Mouse (Mus musculus) megakaryocyte, embryonic 14.5 days (primary cell): ENCODE measurements at regions not wholly inside any gene's neighbourhood (a gene's known extent, or its start where the extent isn't known, plus 50 kb on each side); places are given as distances from the start of the nearest gene placed in this dataset.

Experiments used
- FLI1 ChIP-seq: IDR thresholded peaks from 2 replicates; pipeline ENCODE4 v1.6.1; 2012; ENCODE audit warnings: low read length, inconsistent platforms, mixed read lengths
- GATA1 ChIP-seq: IDR thresholded peaks from 3 replicates; pipeline ENCODE4 v1.6.1; 2012; ENCODE audit warnings: mixed read lengths, low read length, inconsistent platforms, borderline replicate concordance

DNA sequence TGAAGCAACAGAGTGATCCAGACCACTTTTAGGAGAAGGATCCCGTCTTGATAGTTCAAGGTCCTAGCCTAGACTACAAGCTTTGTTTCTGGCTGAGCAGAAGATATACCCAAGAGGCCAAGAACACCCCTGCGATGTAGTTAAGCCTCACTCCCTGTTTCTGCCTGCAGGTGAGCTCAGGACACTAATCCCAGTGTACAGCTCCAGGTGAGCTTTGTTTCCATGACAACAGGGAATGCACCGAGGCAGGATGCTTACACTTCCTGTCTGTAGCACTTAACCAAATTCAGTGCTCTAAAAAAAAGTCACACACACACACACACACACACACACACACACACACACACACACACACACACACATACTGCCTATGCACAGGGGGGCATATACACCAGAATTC, 230.7 kb downstream of the Ajap1 start:
- TF ChIP-seq GATA1 (no peak), FLI1 (no peak)
